Mouse (Mus musculus) liver, postnatal 0 days (tissue): Measurements from ENCODE around the gene Rasgef1b.

Experiments used
- CTCF ChIP-seq: sonication (generic); IDR thresholded peaks from 2 replicates; pipeline ENCODE4 v1.5.1; 2016; ENCODE audit warnings: antibody characterized with exemption, low read depth
- EP300 ChIP-seq: IDR thresholded peaks from 2 replicates; pipeline ENCODE4 v1.6.1; 2016; ENCODE audit warnings: antibody characterized with exemption, low read depth, mild to moderate bottlenecking

DNA sequence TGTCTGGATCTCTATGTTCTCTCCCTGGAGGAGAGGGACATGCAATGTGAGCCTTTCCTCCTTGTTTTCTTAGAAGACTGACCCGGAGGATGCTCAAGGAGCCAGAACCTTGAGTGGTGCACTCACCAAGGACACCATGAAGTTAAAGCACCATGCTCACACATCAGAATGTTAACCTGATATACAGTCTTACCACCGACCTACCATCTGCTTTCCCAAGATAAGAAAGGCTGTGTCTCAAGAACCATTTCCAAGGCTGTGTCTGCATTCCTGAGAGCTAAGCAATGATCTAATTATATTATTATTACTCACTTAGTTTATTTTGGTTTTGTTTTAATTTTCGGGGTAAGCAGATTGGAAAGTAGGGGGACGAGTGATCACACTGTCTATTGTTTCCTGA is 203.2 kb downstream of the Rasgef1b start:
- TF ChIP-seq CTCF (no peak), EP300 (peak; percentile 84)
